Mouse (Mus musculus) small intestine, adult 2 months (tissue): ENCODE data around the gene Npepps.

Source experiments
- CTCF ChIP-seq: fragments of 200-500 bp; IDR thresholded peaks from 2 replicates; pipeline ENCODE4 v1.5.1; 2012; ENCODE audit warnings: low read depth, mild to moderate bottlenecking, control low read depth, inconsistent platforms, low read length, moderate library complexity, mixed read lengths; ENCODE audit not compliant: insufficient replicate concordance, insufficient read length; ENCODE audit errors: extremely low read depth
- POLR2A ChIP-seq: fragments of 200-500 bp; IDR thresholded peaks from 2 replicates; pipeline ENCODE4 v1.6.1; 2012; ENCODE audit warnings: low read depth, mild to moderate bottlenecking, control low read depth, inconsistent platforms, low read length, moderate library complexity

GRCm38 (mm10) chr11:97199519-97199918 lies 80.9 kb downstream of the Npepps start:
- TF ChIP-seq POLR2A (no peak), CTCF (no peak)
